Mouse (Mus musculus) intestine, embryonic 16.5 days (tissue): ENCODE measurements at regions not wholly inside any gene's neighbourhood (a gene's known extent, or its start where the extent isn't known, plus 50 kb on each side); places are given as distances from the start of the nearest gene placed in this dataset.

Experiments used
- ATAC-seq: fragments of 200-750 bp; cut with Nextera tagmentation; 2 replicates; pipeline ENCODE4 v1.8.0; 2017; ENCODE audit warnings: moderate TSS enrichment, moderate library complexity
- H3K27ac ChIP-seq: fragments of 300-500 bp; sonication (generic); 2 replicates; pipeline ENCODE4 v1.5.1; 2014; ENCODE audit warnings: mild to moderate bottlenecking, low read length
- H3K27me3 ChIP-seq: fragments of 300-500 bp; sonication (generic); replicated peaks from 2 replicates; pipeline ENCODE4 v1.6.1; 2014; ENCODE audit warnings: low read length, control low read depth, mixed read lengths; ENCODE audit not compliant: control insufficient read depth, insufficient read depth
- H3K36me3 ChIP-seq: fragments of 300-500 bp; sonication (generic); 2 replicates; pipeline ENCODE4 v1.6.1; 2014; ENCODE audit warnings: low read length, control low read depth; ENCODE audit not compliant: control insufficient read depth, insufficient read depth
- H3K4me1 ChIP-seq: fragments of 300-500 bp; sonication (generic); 2 replicates; pipeline ENCODE4 v1.6.1; 2014; ENCODE audit warnings: low read length, control low read depth, mixed read lengths; ENCODE audit not compliant: control insufficient read depth, insufficient read depth
- H3K4me2 ChIP-seq: fragments of 300-500 bp; sonication (generic); 2 replicates; pipeline ENCODE4 v1.6.1; 2014; ENCODE audit warnings: low read depth, low read length, control low read depth
- H3K4me3 ChIP-seq: fragments of 300-500 bp; sonication (generic); 2 replicates; pipeline ENCODE4 v1.5.1; 2014; ENCODE audit warnings: mild to moderate bottlenecking, low read length
- H3K9ac ChIP-seq: fragments of 300-500 bp; sonication (generic); 2 replicates; pipeline ENCODE4 v1.6.1; 2014; ENCODE audit warnings: low read depth, low read length
- H3K9me3 ChIP-seq: fragments of 300-500 bp; sonication (generic); 2 replicates; pipeline ENCODE4 v1.6.1; 2016; ENCODE audit warnings: low read length, control low read depth; ENCODE audit not compliant: control insufficient read depth
- WGBS: fragments of 180-500 bp; shearing (Covaris S2); extraction: QIAGEN DNeasy Blood & Tissue Kit; methylation state at CpG from one replicate; pipeline ENCODE4 v1.1.7; 2014; 5-methylcytosine and 5-hydroxymethylcytosine counted together

DNA sequence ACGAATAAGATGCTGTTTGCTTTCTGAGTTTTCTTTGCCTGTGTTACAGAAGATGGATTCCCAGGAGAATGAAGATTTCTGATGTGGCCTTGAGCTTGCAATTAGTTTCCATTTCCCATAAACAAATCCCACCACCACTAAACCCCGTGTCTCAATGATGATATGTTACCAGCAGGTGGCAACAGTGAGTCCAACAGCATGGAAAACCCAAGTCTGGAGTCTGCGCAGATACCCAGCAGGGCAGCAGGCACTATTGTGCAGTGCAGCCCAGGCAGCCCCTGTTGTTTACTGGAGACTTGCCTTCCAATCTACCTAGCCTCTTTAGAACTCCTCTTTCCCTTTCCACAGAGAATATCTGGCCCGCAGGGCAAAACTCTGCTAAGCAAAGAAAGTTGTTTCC is 62.7 kb downstream of the Bmp2 start:
- H3K4me2 ChIP-seq, result no peak overlapping the region
- H3K4me1 ChIP-seq, result no peaks in the 10 kb centered on the region
- ATAC-seq, result no peak
- H3K27me3 ChIP-seq, result no peaks in the 10 kb centered on the region
- 36% methylated on average over 4 of the region's 4 CpGs for WGBS
- H3K36me3 ChIP-seq, result no peaks in the 10 kb centered on the region
- no peak overlapping the region for H3K9ac ChIP-seq
- no peaks in the 10 kb centered on the region for H3K9me3 ChIP-seq
- H3K27ac ChIP-seq, result no peak overlapping the region
- no peak overlapping the region for H3K4me3 ChIP-seq

GRCm38 (mm10) chr2:133615299-133615698 is 63.3 kb downstream of the Bmp2 start:
- no peaks in the 10 kb centered on the region for H3K4me1 ChIP-seq
- H3K27me3 ChIP-seq, result no peaks in the 10 kb centered on the region
- H3K9me3 ChIP-seq, result no peaks in the 10 kb centered on the region
- no peak overlapping the region for H3K4me2 ChIP-seq
- no peak overlapping the region for H3K9ac ChIP-seq
- WGBS, result 80% methylated on average over 3 of the region's 3 CpGs
- H3K36me3 ChIP-seq, result no peaks in the 10 kb centered on the region
- no peak for ATAC-seq
- H3K27ac ChIP-seq, result no peak overlapping the region
- H3K4me3 ChIP-seq, result no peak overlapping the region

- H3K27me3 ChIP-seq, result no peaks in the 10 kb centered on the region
- no peak overlapping the region for H3K4me2 ChIP-seq
- H3K9ac ChIP-seq, result no peak overlapping the region
- H3K4me1 ChIP-seq, result no peaks in the 10 kb centered on the region
- ATAC-seq, result no peak
- no peak overlapping the region for H3K27ac ChIP-seq
- H3K4me3 ChIP-seq, result no peak overlapping the region
- WGBS, result 40% methylated on average over 3 of the region's 3 CpGs
- H3K36me3 ChIP-seq, result no peaks in the 10 kb centered on the region
- no peaks in the 10 kb centered on the region for H3K9me3 ChIP-seq
Observed at GRCm38 (mm10) chr2:133617317-133617835, 65.4 kb downstream of the Bmp2 start.

GRCm38 (mm10) chr2:133622523-133622922 is 70.6 kb downstream of the Bmp2 start:
- whole genome bisulfite sequencing, result 20% methylated on average over 2 of the region's 2 CpGs

GRCm38 (mm10) chr2:133625542-133625941 is 73.6 kb downstream of the Bmp2 start:
- H3K4me2 ChIP-seq, result no peak overlapping the region
- no peak for ATAC-seq
- H3K9me3 ChIP-seq, result no peaks in the 10 kb centered on the region
- no peaks in the 10 kb centered on the region for H3K36me3 ChIP-seq
- no peaks in the 10 kb centered on the region for H3K4me1 ChIP-seq
- H3K4me3 ChIP-seq, result no peak overlapping the region
- 11% methylated on average over 2 of the region's 2 CpGs for WGBS
- no peak overlapping the region for H3K27ac ChIP-seq
- H3K9ac ChIP-seq, result no peak overlapping the region
- H3K27me3 ChIP-seq, result no peaks in the 10 kb centered on the region

More at GRCm38 (mm10) chr2:133622523-133622922, 70.6 kb downstream of the Bmp2 start:
- H3K27ac ChIP-seq, result no peak overlapping the region
- no peak overlapping the region for H3K4me3 ChIP-seq
- H3K9me3 ChIP-seq, result no peaks in the 10 kb centered on the region
- no peaks in the 10 kb centered on the region for H3K27me3 ChIP-seq
- no peak for ATAC-seq
- H3K9ac ChIP-seq, result no peak overlapping the region
- no peaks in the 10 kb centered on the region for H3K36me3 ChIP-seq
- no peaks in the 10 kb centered on the region for H3K4me1 ChIP-seq
- H3K4me2 ChIP-seq, result no peak overlapping the region

GRCm38 (mm10) chr2:133628874-133629273 is 76.9 kb downstream of the Bmp2 start:
- Histone ChIP-seq H3K27me3 (no peaks in the 10 kb centered on the region), H3K36me3 (no peaks in the 10 kb centered on the region), H3K4me1 (no peaks in the 10 kb centered on the region), H3K4me3 (no peak overlapping the region), H3K4me2 (no peak overlapping the region), H3K9ac (no peak overlapping the region), H3K9me3 (no peaks in the 10 kb centered on the region), H3K27ac (no peak overlapping the region)
- 70% methylated on average over 6 of the region's 6 CpGs for WGBS
- ATAC-seq, result no peak

- Histone ChIP-seq H3K4me2 (no peak overlapping the region), H3K27me3 (no peaks in the 10 kb centered on the region), H3K4me1 (no peaks in the 10 kb centered on the region), H3K27ac (no peak overlapping the region), H3K9me3 (no peaks in the 10 kb centered on the region), H3K4me3 (no peak overlapping the region), H3K36me3 (no peaks in the 10 kb centered on the region), H3K9ac (no peak overlapping the region)
- no peak for ATAC-seq
- 6% methylated on average over 1 of the region's 1 CpGs for WGBS
Observed at GRCm38 (mm10) chr2:133635434-133635833, 83.5 kb downstream of the Bmp2 start.

DNA sequence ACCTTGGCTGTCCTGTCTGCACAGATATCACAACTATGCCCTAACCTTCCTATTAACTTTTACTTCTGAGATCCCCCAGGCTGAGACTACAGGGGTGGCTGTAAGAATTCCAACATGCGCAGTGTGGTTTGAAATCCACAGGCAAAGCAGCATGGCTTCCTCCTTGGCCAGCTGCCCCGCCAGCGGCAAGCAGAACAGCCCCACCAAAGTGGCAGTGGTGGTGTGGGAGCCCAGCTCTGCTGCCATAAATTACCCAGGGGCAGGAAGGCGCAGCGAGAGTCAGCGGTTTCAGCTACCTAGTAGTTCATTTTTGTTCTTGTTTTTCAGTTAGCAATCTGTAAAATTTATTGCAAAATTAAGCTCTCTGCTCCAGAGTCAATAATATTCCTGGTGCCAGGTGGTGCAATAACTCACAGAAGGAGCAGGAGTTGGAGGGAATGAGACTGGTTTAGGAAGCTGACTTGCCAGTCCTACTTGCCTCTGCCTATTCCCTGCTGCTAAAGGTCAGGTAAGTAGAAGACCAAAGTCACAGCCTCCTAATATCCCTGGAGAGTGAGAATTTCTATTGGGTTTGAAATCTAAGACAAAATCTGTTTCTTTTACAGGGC is 98.0 kb downstream of the Bmp2 start:
- Histone ChIP-seq H3K27me3 (no peaks in the 10 kb centered on the region), H3K9ac (no peak overlapping the region), H3K36me3 (no peaks in the 10 kb centered on the region), H3K4me3 (no peak overlapping the region), H3K4me1 (no peaks in the 10 kb centered on the region), H3K9me3 (no peaks in the 10 kb centered on the region), H3K27ac (no peak overlapping the region), H3K4me2 (no peak overlapping the region)
- ATAC-seq, result no peak
- WGBS, result 76% methylated on average over 6 of the region's 6 CpGs

DNA sequence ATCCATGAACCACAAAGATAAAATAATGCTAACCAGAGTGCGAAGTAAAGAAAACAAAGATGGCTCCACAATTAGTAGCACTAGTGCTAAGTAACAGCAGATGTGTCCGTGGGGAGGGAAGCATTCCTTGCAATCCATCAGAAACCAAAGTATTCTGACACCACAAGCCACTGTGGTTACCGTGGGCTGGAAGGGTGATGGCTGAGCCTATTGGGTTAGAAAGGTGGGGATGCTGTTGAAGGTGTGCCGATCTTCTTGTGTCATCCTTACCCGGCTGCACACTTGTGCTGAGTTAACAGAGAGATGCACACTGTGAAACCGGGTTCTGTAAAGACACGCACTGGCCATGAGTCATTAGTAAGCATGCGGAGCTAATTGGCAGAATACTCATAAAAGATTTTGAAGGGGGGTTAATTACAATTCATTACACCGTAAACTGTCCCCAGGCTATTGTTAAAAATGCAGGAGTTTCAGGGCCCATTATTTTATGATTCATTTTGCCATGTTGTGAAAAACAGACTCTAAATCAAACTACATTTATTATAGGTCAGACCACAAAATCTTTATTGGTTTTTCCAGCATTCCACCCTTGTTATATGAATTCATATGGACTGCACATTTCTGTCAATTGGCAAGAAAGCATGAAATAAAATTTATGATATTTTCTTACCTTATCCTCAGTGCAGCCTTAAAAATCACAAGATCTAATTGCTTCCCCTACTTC is 114.5 kb downstream of the Bmp2 start:
- Histone ChIP-seq H3K27me3 (no peaks in the 10 kb centered on the region), H3K9ac (no peak overlapping the region), H3K4me1 (no peaks in the 10 kb centered on the region), H3K27ac (no peak overlapping the region), H3K9me3 (no peaks in the 10 kb centered on the region), H3K4me3 (no peak overlapping the region), H3K4me2 (no peak overlapping the region), H3K36me3 (no peaks in the 10 kb centered on the region)
- WGBS, result 79% methylated on average over 9 of the region's 9 CpGs
- ATAC-seq, result no peak
